Mouse (Mus musculus) midbrain, embryonic 14.5 days (tissue): ENCODE measurements around the gene Olfr784. TPM values are rescaled to one million over a fixed set of nuclear protein-coding genes. Genes with fewer than 3 reads are reported as not detected.
"Not testable (repeated sequence)": the region's sequence is repeated elsewhere in the genome, so short reads cannot be mapped to it uniquely, and the experiment has no call there.

ENCODE experiments used
- ATAC-seq: fragments of 200-750 bp; cut with Nextera tagmentation; 2 replicates; pipeline ENCODE4 v1.8.0; 2017; ENCODE audit warnings: moderate number of reproducible peaks, moderate library complexity; ENCODE audit not compliant: low FRiP score, low TSS enrichment
- DNase-seq: peaks from one replicate; pipeline ENCODE4 v3.0.0-alpha.2; 2015
- H3K27ac ChIP-seq: fragments of 300-500 bp; sonication (generic); replicated peaks from 2 replicates; pipeline ENCODE4 v1.5.1; 2014; ENCODE audit warnings: mild to moderate bottlenecking, low read depth, low read length, moderate library complexity
- H3K27me3 ChIP-seq: fragments of 300-500 bp; sonication (generic); 2 replicates; pipeline ENCODE4 v1.6.1; 2014; ENCODE audit warnings: low read length, control low read depth, mixed read lengths; ENCODE audit not compliant: control insufficient read depth, insufficient read depth
- H3K36me3 ChIP-seq: fragments of 300-500 bp; sonication (generic); 2 replicates; pipeline ENCODE4 v1.6.1; 2014; ENCODE audit warnings: low read length, control low read depth; ENCODE audit not compliant: control insufficient read depth, insufficient read depth
- H3K4me1 ChIP-seq: fragments of 300-500 bp; sonication (generic); 2 replicates; pipeline ENCODE4 v1.6.1; 2014; ENCODE audit warnings: mild to moderate bottlenecking, antibody characterized with exemption, low read length, control low read depth; ENCODE audit not compliant: control insufficient read depth, insufficient read depth
- H3K4me2 ChIP-seq: fragments of 300-500 bp; sonication (generic); 2 replicates; pipeline ENCODE4 v1.6.1; 2014; ENCODE audit warnings: mild to moderate bottlenecking, low read length, moderate library complexity
- H3K4me3 ChIP-seq: fragments of 300-500 bp; sonication (generic); replicated peaks from 2 replicates; pipeline ENCODE4 v1.5.1; 2014; ENCODE audit warnings: low read depth, low read length
- H3K9ac ChIP-seq: fragments of 300-500 bp; sonication (generic); replicated peaks from 2 replicates; pipeline ENCODE4 v1.6.1; 2014; ENCODE audit warnings: mild to moderate bottlenecking, low read length, moderate library complexity
- H3K9me3 ChIP-seq: fragments of 300-500 bp; sonication (generic); 2 replicates; pipeline ENCODE4 v1.6.1; 2016; ENCODE audit warnings: low read length, control low read depth, mixed read lengths; ENCODE audit not compliant: control insufficient read depth
- WGBS: fragments of 180-500 bp; shearing (Covaris S2); extraction: QIAGEN DNeasy Blood & Tissue Kit; methylation state at CpG from one replicate; pipeline ENCODE4 v1.1.7; 2014; 5-methylcytosine and 5-hydroxymethylcytosine counted together
- polyA plus RNA-seq: library from polyadenylated mRNA; unstranded; fragments of >200 nt; fragmentation: Nextera tagmentation; extraction: Ambion mirVana; gene quantifications from 2 replicates; pipeline ENCODE4 v1.2.1, GENCODE M21; 2014

Gene Olfr784
- polyA plus RNA-seq = 0.13 and 0.14 TPM in 2 replicates

GRCm38 (mm10) chr10:129383783-129384182, at the start of gene Olfr784:
Gene Olfr784, plus strand, starts transcription at chr10:129384083.
- no peak within 1 kb of the TSS for H3K9ac ChIP-seq
- no peak within 1 kb of the TSS for H3K4me3 ChIP-seq
- no peaks in the 10 kb centered on the region for H3K4me1 ChIP-seq
- H3K9me3 ChIP-seq = no peaks in the 10 kb centered on the region
- no peak within 1 kb of the TSS for H3K4me2 ChIP-seq
- DNase-seq (no peak), ATAC-seq (no peak)
- no peaks in the 10 kb centered on the region for H3K27me3 ChIP-seq
- no peaks in the 10 kb centered on the region for H3K36me3 ChIP-seq
- H3K27ac ChIP-seq = no peak within 1 kb of the TSS

- no peak within 1 kb of the TSS for H3K27ac ChIP-seq
- WGBS = 93% methylated on average over 3 of the region's 3 CpGs
- H3K36me3 ChIP-seq = no peaks in the 10 kb centered on the region
- no peaks in the 10 kb centered on the region for H3K9me3 ChIP-seq
- ATAC-seq = no peak
- H3K27me3 ChIP-seq = no peaks in the 10 kb centered on the region
- no peak for DNase-seq
- no peak within 1 kb of the TSS for H3K9ac ChIP-seq
- no peak within 1 kb of the TSS for H3K4me2 ChIP-seq
- H3K4me1 ChIP-seq = no peaks in the 10 kb centered on the region
- H3K4me3 ChIP-seq = no peak within 1 kb of the TSS
Observed at GRCm38 (mm10) chr10:129348550-129348949, 35.3 kb upstream of the Olfr784 start, which contains the start of gene Olfr782. Gene Olfr782, plus strand, starts transcription at chr10:129348850.

GRCm38 (mm10) chr10:129352475-129352874, 31.4 kb upstream of the Olfr784 start:
- not testable (repeated sequence) for H3K27ac ChIP-seq, H3K27me3 ChIP-seq, H3K4me3 ChIP-seq, H3K4me2 ChIP-seq, H3K9me3 ChIP-seq, H3K4me1 ChIP-seq, ATAC-seq, H3K9ac ChIP-seq, H3K36me3 ChIP-seq, DNase-seq
- whole genome bisulfite sequencing = 84% methylated on average over 2 of the region's 2 CpGs

- WGBS = 80% methylated on average over 4 of the region's 4 CpGs
- H3K27me3 ChIP-seq, H3K4me1 ChIP-seq, H3K36me3 ChIP-seq, H3K9ac ChIP-seq, H3K4me3 ChIP-seq, H3K27ac ChIP-seq, H3K4me2 ChIP-seq, H3K9me3 ChIP-seq, DNase-seq, ATAC-seq: not testable (repeated sequence)
Observed at GRCm38 (mm10) chr10:129356496-129356895, 27.4 kb upstream of the Olfr784 start.

- no peak overlapping the region for H3K27ac ChIP-seq
- WGBS = 82% methylated on average over 5 of the region's 5 CpGs
- DNase-seq = no peak
- H3K9ac ChIP-seq = no peak overlapping the region
- no peak for ATAC-seq
- no peak overlapping the region for H3K4me3 ChIP-seq
- H3K36me3 ChIP-seq = no peaks in the 10 kb centered on the region
- no peaks in the 10 kb centered on the region for H3K9me3 ChIP-seq
- H3K4me2 ChIP-seq = no peak overlapping the region
- H3K27me3 ChIP-seq = no peaks in the 10 kb centered on the region
- no peaks in the 10 kb centered on the region for H3K4me1 ChIP-seq
Observed at GRCm38 (mm10) chr10:129357307-129357706, 26.6 kb upstream of the Olfr784 start.

- H3K9me3 ChIP-seq, H3K4me3 ChIP-seq, H3K27me3 ChIP-seq, ATAC-seq, H3K4me2 ChIP-seq, H3K27ac ChIP-seq, H3K36me3 ChIP-seq, H3K4me1 ChIP-seq, H3K9ac ChIP-seq, DNase-seq: not testable (repeated sequence)
- WGBS = 88% methylated on average over 5 of the region's 5 CpGs
Observed at GRCm38 (mm10) chr10:129374051-129374450, 9.8 kb upstream of the Olfr784 start.

- DNase-seq = no peak
- Histone ChIP-seq H3K4me2 (no peak overlapping the region), H3K4me1 (no peaks in the 10 kb centered on the region), H3K27ac (no peak overlapping the region), H3K9ac (no peak overlapping the region), H3K4me3 (no peak overlapping the region), H3K9me3 (no peaks in the 10 kb centered on the region), H3K27me3 (no peaks in the 10 kb centered on the region), H3K36me3 (no peaks in the 10 kb centered on the region)
- ATAC-seq = no peak
- WGBS = 44% methylated on average over 5 of the region's 5 CpGs
Observed at GRCm38 (mm10) chr10:129400892-129401291, 17.0 kb downstream of the Olfr784 start.

- Histone ChIP-seq H3K36me3 (no peaks in the 10 kb centered on the region), H3K4me3 (no peak within 1 kb of the TSS), H3K27me3 (no peaks in the 10 kb centered on the region), H3K9me3 (no peaks in the 10 kb centered on the region), H3K27ac (no peak within 1 kb of the TSS), H3K4me1 (no peaks in the 10 kb centered on the region), H3K4me2 (no peak within 1 kb of the TSS), H3K9ac (no peak within 1 kb of the TSS)
- ATAC-seq (no peak), DNase-seq (no peak)
- WGBS = 79% methylated on average over 2 of the region's 2 CpGs
Observed at GRCm38 (mm10) chr10:129405126-129405525, 21.2 kb downstream of the Olfr784 start, which contains the start of gene Olfr785. Gene Olfr785, plus strand, starts transcription at chr10:129405426.

GRCm38 (mm10) chr10:129427006-129427405, 43.1 kb downstream of the Olfr784 start, which contains the start of gene Olfr786:
Gene Olfr786, plus strand, starts transcription at chr10:129427306.
- no peaks in the 10 kb centered on the region for H3K27me3 ChIP-seq
- ATAC-seq = no peak
- no peak within 1 kb of the TSS for H3K4me2 ChIP-seq

More at GRCm38 (mm10) chr10:129427006-129427405, 43.1 kb downstream of the Olfr784 start, which contains the start of gene Olfr786:
- no peak within 1 kb of the TSS for H3K4me3 ChIP-seq
- no peak within 1 kb of the TSS for H3K9ac ChIP-seq
- 0 out of 2 replicates have a peak, but pooled peaks cover 2% of the 10 kb centered on the region for H3K9me3 ChIP-seq
- H3K36me3 ChIP-seq = no peaks in the 10 kb centered on the region
- no peaks in the 10 kb centered on the region for H3K4me1 ChIP-seq
- no peak for DNase-seq
- no peak within 1 kb of the TSS for H3K27ac ChIP-seq
